Mouse (Mus musculus) gastrocnemius, postnatal 36 days (tissue): Measurements from ENCODE around the gene Slc22a5. TPM values are rescaled to one million over a fixed set of nuclear protein-coding genes. Genes with fewer than 3 reads are reported as not detected.

Experiments used
- DNase-seq, 2 experiments: peaks; one replicate each; pipeline ENCODE4 v3.0.0; 2022
- intact Hi-C: fragments of 180-260 bp; cut with DNase I; formaldehyde crosslinking; loops from one replicate; pipeline ENCODE4 v1.15.1; 2025
- long read RNA-seq, 2 experiments: library from polyadenylated mRNA; stranded (forward); transcript quantifications; one replicate each; pipeline ENCODE4 v2.0.0; 2021
- total RNA-seq, 2 experiments: library from RNA; stranded (reverse); gene quantifications; 2 replicates each; pipeline ENCODE4 v1.2.3; 2021

Gene Slc22a5
- 10 to 100 TPM in 1 of 2 experiments, 1 to 10 TPM in 1; 7.7 to 12.8 TPM for total RNA-seq
- long read RNA-seq, experiment 1, partial matches to known transcripts = 0 of 5 reads
- long read RNA-seq, experiment 1, other reads (novel, unspliced or antisense) = 4 of 5 reads
- long read RNA-seq, experiment 2, transcript Slc22a5-201 (10 exons, 3,062 nt) = major isoform, 8 of 17 reads
- long read RNA-seq, experiment 2, partial matches to known transcripts = 1 of 17 reads
- long read RNA-seq, experiment 2, other reads (novel, unspliced or antisense) = 8 of 17 reads

- peak; percentile 99 for DNase-seq
- intact Hi-C loops = no loop called here
These were observed at the start of gene Slc22a5 for GRCm38 (mm10) chr11:53891505-53892451. Slc22a5 (minus strand) TSS chr11:53891660.

- peak in 1 of 2 experiments; percentile 42 for DNase-seq
- intact Hi-C loops = loop anchor here (5.0 to 10.0 kb wide), 3 partner anchors 70 to 323 kb away; no protein-coding TSS in a partner anchor
These were observed 40.5 kb upstream of the Slc22a5 start for GRCm38 (mm10) chr11:53931944-53932318.

GRCm38 (mm10) chr11:53931091-53931943 is 39.9 kb upstream of the Slc22a5 start:
- DNase-seq = peak; percentile 20 to 40
- intact Hi-C loops = loop anchor here (5.0 to 10.0 kb wide), 3 partner anchors 71 to 323 kb away; no protein-coding TSS in a partner anchor

GRCm38 (mm10) chr11:53929741-53930140 is 38.3 kb upstream of the Slc22a5 start:
- DNase-seq = no peak
- intact Hi-C loops = loop anchor here (5.0 to 10.0 kb wide), 3 partner anchors 73 to 325 kb away; no protein-coding TSS in a partner anchor

- no peak for DNase-seq
These were observed 37.1 kb upstream of the Slc22a5 start for GRCm38 (mm10) chr11:53928585-53928984.

GRCm38 (mm10) chr11:53926303-53926702 is 34.8 kb upstream of the Slc22a5 start:
- no peak for DNase-seq
- intact Hi-C loops = no loop called here

More at GRCm38 (mm10) chr11:53928585-53928984, 37.1 kb upstream of the Slc22a5 start:
- intact Hi-C loops = no loop called here

- DNase-seq = no peak
- intact Hi-C loops = no loop called here
These were observed 27.4 kb upstream of the Slc22a5 start for GRCm38 (mm10) chr11:53918851-53919250.

GRCm38 (mm10) chr11:53911011-53911410 is 19.6 kb upstream of the Slc22a5 start:
- intact Hi-C loops = no loop called here
- no peak for DNase-seq

GRCm38 (mm10) chr11:53908686-53909085 is 17.2 kb upstream of the Slc22a5 start:
- DNase-seq = no peak

GRCm38 (mm10) chr11:53904534-53904925 is 13.1 kb upstream of the Slc22a5 start:
- DNase-seq = no peak
- intact Hi-C loops = no loop called here

More at GRCm38 (mm10) chr11:53908686-53909085, 17.2 kb upstream of the Slc22a5 start:
- intact Hi-C loops = no loop called here

GRCm38 (mm10) chr11:53903781-53904533 is 12.5 kb upstream of the Slc22a5 start:
- intact Hi-C loops = no loop called here
- DNase-seq = no peak

GRCm38 (mm10) chr11:53902741-53903140 is 11.3 kb upstream of the Slc22a5 start:
- intact Hi-C loops = no loop called here
- DNase-seq = no peak

GRCm38 (mm10) chr11:53900991-53901390 is 9.5 kb upstream of the Slc22a5 start:
- DNase-seq = no peak
- intact Hi-C loops = no loop called here

GRCm38 (mm10) chr11:53899981-53900380 is 8.5 kb upstream of the Slc22a5 start:
- intact Hi-C loops = no loop called here
- DNase-seq = no peak

GRCm38 (mm10) chr11:53899004-53899403 is 7.5 kb upstream of the Slc22a5 start:
- DNase-seq = no peak
- intact Hi-C loops = no loop called here

- DNase-seq = no peak
These were observed 5.5 kb upstream of the Slc22a5 start for GRCm38 (mm10) chr11:53896935-53897334.

GRCm38 (mm10) chr11:53893451-53893850 is 2.0 kb upstream of the Slc22a5 start:
- no peak for DNase-seq
- intact Hi-C loops = no loop called here

More at GRCm38 (mm10) chr11:53896935-53897334, 5.5 kb upstream of the Slc22a5 start:
- intact Hi-C loops = no loop called here

- no peak for DNase-seq
- intact Hi-C loops = no loop called here
These were observed 1.4 kb upstream of the Slc22a5 start for GRCm38 (mm10) chr11:53892716-53893416.
